Mouse (Mus musculus): Measurements from ENCODE around the gene H6pd.

Gene H6pd

DNA sequence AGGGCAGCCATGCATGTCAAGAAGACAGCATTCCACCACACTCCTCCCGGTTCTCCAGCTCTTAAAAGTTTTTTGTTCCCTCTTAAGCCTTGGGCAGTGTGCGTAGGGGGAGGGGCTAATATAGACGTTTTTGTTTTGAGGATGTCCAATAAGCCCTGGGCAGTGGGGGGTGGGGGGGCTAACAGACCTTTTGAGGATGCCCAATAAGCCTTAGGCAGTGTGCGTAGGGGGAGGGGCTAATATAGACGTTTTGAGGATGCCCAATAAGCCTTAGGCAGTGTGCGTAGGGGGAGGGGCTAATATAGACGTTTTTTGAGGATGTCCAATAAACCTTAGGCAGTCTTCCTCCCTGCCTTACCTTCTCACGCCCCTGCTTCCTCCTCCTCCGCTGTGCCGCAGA, 49.0 kb downstream of the H6pd start:
- Histone ChIP-seq H3K36me3 (ENCODE audit: control insufficient read depth, insufficient read depth, low read length, poor library complexity, severe bottlenecking) (no peaks in the 10 kb centered on the region), H3K27me3 (ENCODE audit: control insufficient read depth, insufficient read depth, low read length, poor library complexity, severe bottlenecking) (no peaks in the 10 kb centered on the region)
- no peak for DNase-seq (ENCODE audit: low read depth, low spot score)

DNA sequence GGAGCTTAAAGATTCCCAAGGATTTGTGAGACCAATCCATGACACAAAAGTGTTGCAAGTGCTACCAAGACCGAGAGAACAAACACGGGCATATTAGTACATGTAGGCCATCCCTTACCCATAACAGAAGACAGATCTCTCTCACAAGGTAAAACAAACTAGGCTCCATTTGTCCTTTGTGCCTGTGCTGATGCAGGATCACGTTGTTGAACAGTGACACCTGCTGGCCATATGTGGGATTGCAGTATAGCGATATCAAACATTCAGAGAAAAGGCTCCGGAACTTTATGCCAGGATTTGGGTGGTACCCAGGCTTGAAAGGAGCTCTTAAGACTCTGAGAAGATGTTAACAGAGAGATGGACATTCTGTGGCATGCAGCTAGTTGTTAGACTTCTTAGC, 50.3 kb downstream of the H6pd start:
- H3K27me3 ChIP-seq (ENCODE audit: control insufficient read depth, insufficient read depth, low read length, poor library complexity, severe bottlenecking), result no peaks in the 10 kb centered on the region
- no peaks in the 10 kb centered on the region for H3K36me3 ChIP-seq (ENCODE audit: control insufficient read depth, insufficient read depth, low read length, poor library complexity, severe bottlenecking)
- peak; percentile 88 for DNase-seq (ENCODE audit: low read depth, low spot score)

DNA sequence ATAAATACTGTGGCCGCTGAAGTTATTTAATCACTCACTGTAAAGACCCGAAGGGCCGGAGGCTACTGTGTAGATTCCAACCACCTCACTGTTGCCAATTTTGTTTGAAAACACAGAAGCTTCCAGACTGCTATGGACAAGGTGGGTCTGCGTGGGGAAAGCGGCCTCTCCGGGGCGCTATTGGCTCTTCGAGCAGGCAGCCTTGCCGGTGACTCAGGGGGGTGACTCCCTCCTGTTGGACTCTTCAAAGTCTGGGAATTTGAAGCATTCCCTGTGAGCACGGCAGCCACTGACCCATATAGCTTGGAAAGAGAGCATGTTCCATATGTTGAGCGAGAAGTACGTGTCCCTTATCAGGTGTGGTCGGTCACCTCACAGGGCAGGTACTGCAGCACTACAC, 52.8 kb downstream of the H6pd start:
- DNase-seq (ENCODE audit: low read depth, low spot score), result no peak
- Histone ChIP-seq H3K27me3 (ENCODE audit: control insufficient read depth, insufficient read depth, low read length, poor library complexity, severe bottlenecking) (no peaks in the 10 kb centered on the region), H3K36me3 (ENCODE audit: control insufficient read depth, insufficient read depth, low read length, poor library complexity, severe bottlenecking) (no peaks in the 10 kb centered on the region)

DNA sequence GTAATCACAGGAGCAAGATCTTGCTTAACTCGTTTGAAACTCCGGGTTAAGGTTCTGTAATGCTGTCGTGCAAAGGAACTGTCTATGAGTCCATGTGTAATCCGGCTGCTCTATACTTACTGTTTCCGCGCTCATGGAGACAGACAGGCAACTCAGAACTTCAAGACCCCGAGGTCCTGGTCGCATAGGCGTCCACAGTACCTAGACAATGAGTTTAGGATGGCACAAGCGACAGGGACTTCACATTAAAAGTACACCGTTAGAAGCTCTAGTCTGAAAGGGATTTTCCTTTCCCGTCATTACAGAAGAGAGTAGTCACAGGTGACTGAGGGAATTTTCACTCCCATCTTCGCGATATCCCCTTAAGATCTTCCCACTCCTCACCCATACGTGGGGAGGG, 53.2 kb downstream of the H6pd start:
- Histone ChIP-seq H3K27me3 (ENCODE audit: control insufficient read depth, insufficient read depth, low read length, poor library complexity, severe bottlenecking) (no peaks in the 10 kb centered on the region), H3K36me3 (ENCODE audit: control insufficient read depth, insufficient read depth, low read length, poor library complexity, severe bottlenecking) (no peaks in the 10 kb centered on the region)
- no peak for DNase-seq (ENCODE audit: low read depth, low spot score)

DNA sequence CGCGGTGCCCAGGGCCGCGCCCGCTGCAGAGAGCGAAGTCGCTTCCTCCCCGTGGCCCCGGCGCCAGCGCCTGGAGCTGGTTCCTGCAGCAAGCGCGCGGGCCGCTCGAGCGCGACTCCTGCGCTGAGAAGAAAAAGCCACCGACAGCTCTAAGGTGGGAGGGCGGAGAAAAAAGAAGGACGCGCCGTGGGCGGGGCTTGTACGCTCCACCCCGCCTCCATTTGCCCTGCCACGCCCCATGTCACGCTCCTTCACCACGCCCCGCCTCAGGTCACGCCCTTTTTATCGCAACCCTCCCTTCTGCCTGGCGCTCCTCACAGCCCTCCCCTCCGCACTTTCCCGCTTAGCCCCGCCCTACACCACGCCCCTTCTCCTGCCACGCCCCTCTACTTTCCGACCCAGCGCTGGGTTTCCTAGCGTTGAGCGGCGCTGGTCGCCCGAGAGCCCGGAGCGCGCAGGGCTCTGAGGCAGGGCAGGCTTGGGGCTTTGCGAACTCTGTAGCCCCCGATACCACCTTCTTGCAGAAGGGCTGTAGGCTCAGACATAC, 53.9 kb downstream of the H6pd start, which contains the start of gene Spsb1:
TSS of gene Spsb1 (minus strand) at position 151 of the 547 bp plus-strand sequence.
- Histone ChIP-seq H3K27me3 (ENCODE audit: control insufficient read depth, insufficient read depth, low read length, poor library complexity, severe bottlenecking) (no peaks in the 10 kb centered on the region), H3K36me3 (ENCODE audit: control insufficient read depth, insufficient read depth, low read length, poor library complexity, severe bottlenecking) (no peaks in the 10 kb centered on the region)
- peak; percentile 98 for DNase-seq (ENCODE audit: low read depth, low spot score)

DNA sequence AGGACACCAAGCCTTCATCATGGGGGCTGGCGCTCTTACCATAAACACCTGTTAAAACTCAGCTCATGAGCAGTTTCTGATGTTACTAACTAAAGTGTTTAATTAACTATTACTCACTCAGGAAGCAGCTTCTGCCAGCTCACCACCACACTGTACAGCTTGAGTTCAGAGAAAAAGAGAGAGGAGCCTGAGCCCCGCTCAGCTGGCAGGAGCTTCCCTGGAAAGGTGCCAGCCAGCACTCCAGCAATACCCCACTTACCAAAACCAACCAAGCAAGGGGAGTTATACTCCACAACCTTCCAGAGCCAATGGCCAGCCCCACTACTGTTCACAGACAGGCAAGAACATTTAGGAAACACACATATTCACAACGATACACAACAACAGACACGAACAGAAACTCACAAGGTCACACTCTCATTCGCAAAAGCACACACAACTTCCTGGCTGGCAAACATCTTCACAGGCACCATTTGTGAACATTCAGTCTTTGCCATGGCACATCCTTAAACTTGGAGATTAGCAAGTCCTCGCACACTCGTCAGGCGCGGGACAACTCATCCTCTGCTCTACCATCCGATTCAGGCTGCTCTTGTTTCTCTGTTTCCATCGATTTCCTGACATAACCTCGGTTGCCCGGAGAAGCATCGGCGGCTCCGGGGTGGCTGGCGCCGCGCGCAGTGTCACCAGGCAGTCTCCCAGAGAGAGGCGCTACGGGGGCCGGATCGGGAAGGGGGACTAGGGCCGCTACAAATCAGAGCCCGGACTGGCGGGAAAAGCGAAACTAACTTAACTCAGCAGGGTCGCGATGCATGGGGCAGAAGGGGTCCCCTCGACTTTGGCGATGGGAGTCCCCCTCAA, 55.0 kb downstream of the H6pd start:
- Histone ChIP-seq H3K36me3 (ENCODE audit: control insufficient read depth, insufficient read depth, low read length, poor library complexity, severe bottlenecking) (no peaks in the 10 kb centered on the region), H3K27me3 (ENCODE audit: control insufficient read depth, insufficient read depth, low read length, poor library complexity, severe bottlenecking) (no peaks in the 10 kb centered on the region)
- DNase-seq (ENCODE audit: low read depth, low spot score), result peak; percentile 23

DNA sequence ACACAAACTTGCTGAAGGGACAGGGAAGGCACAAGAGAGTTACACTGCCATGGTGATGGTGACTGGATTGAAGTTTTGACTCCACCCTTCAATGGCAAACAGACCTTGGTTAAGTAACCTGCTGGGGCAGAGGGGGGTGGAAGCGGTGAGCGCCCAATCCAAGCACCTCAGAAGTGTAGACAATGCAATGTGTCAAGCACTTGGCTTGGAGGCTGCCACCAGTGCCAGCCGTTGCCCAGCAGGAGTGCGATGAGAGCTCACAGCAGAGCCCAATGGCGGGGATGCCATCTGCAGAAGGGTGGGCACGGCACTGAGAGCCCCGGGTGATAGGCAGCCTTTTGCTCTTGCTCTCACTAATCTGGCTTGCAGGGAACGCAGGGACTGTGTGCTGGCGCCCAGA, 56.6 kb downstream of the H6pd start:
- no peak for DNase-seq (ENCODE audit: low read depth, low spot score)
- Histone ChIP-seq H3K27me3 (ENCODE audit: control insufficient read depth, insufficient read depth, low read length, poor library complexity, severe bottlenecking) (no peaks in the 10 kb centered on the region), H3K36me3 (ENCODE audit: control insufficient read depth, insufficient read depth, low read length, poor library complexity, severe bottlenecking) (no peaks in the 10 kb centered on the region)

DNA sequence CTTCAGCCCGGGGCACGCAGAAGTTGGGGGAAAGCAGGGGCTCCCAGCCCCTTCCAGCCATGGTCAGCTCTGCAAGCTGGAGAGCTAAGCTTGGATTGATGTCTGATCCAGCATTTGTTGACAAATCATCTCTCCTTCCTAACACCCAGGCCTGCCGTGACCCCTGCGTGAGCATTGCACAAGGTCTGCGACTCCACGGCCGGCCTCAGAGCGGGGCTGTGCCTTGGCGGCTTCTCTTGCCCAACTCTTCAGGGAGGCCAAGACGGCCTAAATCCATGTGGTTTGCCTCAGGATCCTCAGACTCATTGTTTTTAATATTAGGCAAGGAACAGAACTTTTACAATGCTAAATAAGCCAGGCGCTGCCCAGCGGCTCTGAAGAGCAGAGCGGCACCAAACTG, 57.6 kb downstream of the H6pd start:
- no peaks in the 10 kb centered on the region for H3K27me3 ChIP-seq (ENCODE audit: control insufficient read depth, insufficient read depth, low read length, poor library complexity, severe bottlenecking)
- DNase-seq (ENCODE audit: low read depth, low spot score), result no peak
- no peaks in the 10 kb centered on the region for H3K36me3 ChIP-seq (ENCODE audit: control insufficient read depth, insufficient read depth, low read length, poor library complexity, severe bottlenecking)

DNA sequence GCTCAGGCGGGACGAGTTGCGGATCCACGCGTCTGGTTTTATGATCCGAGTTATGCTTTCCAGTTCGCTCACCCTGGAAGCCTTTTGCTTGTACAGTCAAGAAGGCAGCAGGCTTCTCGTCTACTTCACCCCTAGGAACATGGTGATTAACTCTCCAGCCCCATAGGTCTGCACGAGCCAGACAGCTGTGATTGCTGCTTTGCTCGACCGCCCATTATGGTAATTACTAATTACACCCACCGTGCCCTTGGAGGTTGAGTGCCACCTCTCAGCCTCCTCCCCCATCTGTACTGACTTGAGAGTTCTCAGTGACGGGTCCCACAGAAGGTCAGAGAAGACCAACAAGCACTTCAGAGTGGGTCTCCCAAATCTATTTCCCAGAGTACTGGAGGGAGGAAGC, 59.1 kb downstream of the H6pd start:
- no peaks in the 10 kb centered on the region for H3K27me3 ChIP-seq (ENCODE audit: control insufficient read depth, insufficient read depth, low read length, poor library complexity, severe bottlenecking)
- no peaks in the 10 kb centered on the region for H3K36me3 ChIP-seq (ENCODE audit: control insufficient read depth, insufficient read depth, low read length, poor library complexity, severe bottlenecking)
- no peak for DNase-seq (ENCODE audit: low read depth, low spot score)

DNA sequence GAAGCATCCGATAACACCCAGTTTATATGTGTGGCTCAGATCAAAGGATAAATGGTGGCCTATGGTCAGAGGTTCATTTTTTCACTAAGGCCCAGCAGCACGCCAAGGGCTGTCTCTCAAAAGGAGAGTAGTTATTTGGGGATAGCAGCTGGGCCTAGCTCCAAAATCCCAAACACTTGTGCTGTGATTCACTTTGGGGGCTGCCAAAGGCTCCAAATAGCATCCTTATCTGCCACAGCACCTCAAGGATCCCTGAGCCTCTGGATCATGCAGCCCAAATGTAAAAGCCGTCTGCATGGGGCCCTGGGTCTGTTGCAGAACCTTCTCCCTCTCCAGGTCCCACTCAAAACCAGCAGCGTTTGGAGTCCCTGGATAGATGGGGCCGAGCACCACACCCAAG, 60.7 kb downstream of the H6pd start:
- H3K36me3 ChIP-seq (ENCODE audit: control insufficient read depth, insufficient read depth, low read length, poor library complexity, severe bottlenecking), result no peaks in the 10 kb centered on the region
- DNase-seq (ENCODE audit: low read depth, low spot score), result no peak
- H3K27me3 ChIP-seq (ENCODE audit: control insufficient read depth, insufficient read depth, low read length, poor library complexity, severe bottlenecking), result no peaks in the 10 kb centered on the region

DNA sequence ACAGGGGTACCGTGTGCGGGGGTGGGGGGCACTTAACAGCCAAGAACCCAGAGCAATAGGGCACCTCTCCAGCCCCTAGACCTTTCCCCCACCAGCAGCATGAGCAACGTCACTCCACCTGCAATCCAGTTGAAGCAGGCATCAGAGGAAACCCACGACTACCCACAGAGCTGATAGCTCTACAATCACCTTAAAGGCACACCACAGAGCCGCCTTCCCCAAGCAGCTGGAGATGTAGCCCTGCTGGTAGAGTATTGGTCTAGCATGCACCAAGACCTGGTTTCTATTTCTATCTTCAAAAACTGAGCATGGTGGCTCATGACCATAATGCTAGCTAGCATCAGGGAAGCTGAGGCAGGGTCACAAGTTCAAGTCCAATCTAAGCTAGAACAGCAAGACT, 61.4 kb downstream of the H6pd start:
- DNase-seq (ENCODE audit: low read depth, low spot score), result no peak
- no peaks in the 10 kb centered on the region for H3K27me3 ChIP-seq (ENCODE audit: control insufficient read depth, insufficient read depth, low read length, poor library complexity, severe bottlenecking)
- H3K36me3 ChIP-seq (ENCODE audit: control insufficient read depth, insufficient read depth, low read length, poor library complexity, severe bottlenecking), result no peaks in the 10 kb centered on the region

DNA sequence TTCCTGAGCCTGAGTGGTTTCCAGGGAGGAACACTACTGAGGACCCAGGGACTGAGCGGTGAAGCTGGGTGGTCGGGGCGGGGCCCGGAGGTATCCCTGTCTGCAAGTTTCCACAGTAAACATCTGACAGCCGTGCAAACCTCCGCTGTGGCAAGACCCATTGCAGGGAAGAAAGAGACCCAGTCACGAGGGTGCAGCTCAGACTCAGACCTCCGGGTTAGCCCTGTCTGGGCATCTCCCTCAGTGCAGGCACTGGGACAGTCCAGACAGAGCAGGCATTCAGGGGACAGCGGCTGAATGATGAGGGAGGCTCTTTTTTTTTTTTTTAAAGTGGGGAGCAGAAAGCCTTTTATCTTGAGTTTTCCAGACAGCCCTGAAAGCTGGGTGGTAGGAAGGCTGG, 63.6 kb downstream of the H6pd start:
- Histone ChIP-seq H3K27me3 (ENCODE audit: control insufficient read depth, insufficient read depth, low read length, poor library complexity, severe bottlenecking) (no peaks in the 10 kb centered on the region), H3K36me3 (ENCODE audit: control insufficient read depth, insufficient read depth, low read length, poor library complexity, severe bottlenecking) (no peaks in the 10 kb centered on the region)

DNA sequence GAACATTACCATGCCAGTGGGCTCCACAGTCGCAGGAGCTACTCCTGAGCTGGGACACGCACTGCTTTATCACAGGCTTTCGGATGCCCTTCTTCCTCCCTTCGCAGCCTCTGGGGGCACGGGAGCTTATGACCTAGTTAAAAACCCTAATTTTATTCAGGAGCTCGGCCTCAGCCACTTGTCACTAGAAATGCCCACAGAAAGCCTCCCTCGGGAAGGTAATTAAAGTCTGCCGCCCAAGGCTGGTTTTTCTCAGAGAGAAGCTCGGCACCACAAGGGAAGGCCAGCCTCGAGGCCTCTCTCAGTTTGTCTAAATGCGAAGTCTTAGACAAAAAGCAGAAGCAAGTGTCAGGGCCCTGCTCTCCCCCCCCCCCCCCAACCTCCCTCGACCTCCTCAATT, 64.6 kb downstream of the H6pd start:
- DNase-seq (ENCODE audit: low read depth, low spot score), result no peak
- no peaks in the 10 kb centered on the region for H3K27me3 ChIP-seq (ENCODE audit: control insufficient read depth, insufficient read depth, low read length, poor library complexity, severe bottlenecking)
- no peaks in the 10 kb centered on the region for H3K36me3 ChIP-seq (ENCODE audit: control insufficient read depth, insufficient read depth, low read length, poor library complexity, severe bottlenecking)

More for the DNA sequence above, 63.6 kb downstream of the H6pd start:
- DNase-seq (ENCODE audit: low read depth, low spot score), result no peak

DNA sequence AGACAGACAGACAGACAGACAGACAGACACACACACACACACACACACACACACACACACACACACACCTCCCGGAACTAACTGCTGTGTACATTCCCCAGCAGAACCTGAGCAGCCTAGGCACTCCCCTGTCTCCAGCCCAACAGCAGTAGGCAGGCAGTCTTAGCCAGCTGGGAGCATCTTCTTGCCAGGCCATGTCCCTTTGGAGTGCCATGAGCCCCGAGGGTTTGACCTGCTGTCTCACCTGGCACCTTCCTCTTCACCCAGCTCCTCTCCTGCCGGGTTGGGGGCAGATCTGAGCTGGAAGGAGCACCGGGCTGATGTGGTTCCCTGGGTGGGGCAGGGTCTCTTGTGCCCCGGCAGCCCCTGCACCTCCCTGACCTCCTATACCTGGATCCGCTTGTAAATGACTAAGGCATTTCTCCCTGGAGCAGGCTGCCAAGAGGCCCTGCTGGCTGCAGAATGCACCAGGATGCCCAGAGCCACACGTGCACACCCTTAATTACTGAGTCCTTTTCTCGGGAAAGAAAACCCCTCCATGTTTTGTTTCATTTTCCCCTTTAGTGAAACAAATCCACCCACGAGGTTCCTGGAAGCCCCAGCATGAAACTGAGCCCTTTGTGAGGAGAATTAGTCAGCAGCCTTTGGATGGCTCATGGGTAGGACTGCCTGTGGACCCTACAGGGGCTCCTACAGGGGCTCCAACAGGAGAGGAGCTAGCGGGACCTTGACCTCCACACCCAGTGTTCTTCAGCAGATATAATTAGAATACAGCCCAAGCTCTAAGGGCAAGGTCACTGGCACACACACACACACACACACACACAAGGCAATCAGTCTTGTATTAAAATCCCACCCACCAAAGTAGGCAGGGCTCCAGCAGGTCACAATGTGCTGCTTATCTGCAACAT, 65.7 kb downstream of the H6pd start:
- DNase-seq (ENCODE audit: low read depth, low spot score), result no peak
- no peaks in the 10 kb centered on the region for H3K27me3 ChIP-seq (ENCODE audit: control insufficient read depth, insufficient read depth, low read length, poor library complexity, severe bottlenecking)
- H3K36me3 ChIP-seq (ENCODE audit: control insufficient read depth, insufficient read depth, low read length, poor library complexity, severe bottlenecking), result no peaks in the 10 kb centered on the region

Data from splenic B cell, adult 2 months (primary cell).